Mouse (Mus musculus): ENCODE measurements around the gene Rbms1.

Rbms1 gene

DNA sequence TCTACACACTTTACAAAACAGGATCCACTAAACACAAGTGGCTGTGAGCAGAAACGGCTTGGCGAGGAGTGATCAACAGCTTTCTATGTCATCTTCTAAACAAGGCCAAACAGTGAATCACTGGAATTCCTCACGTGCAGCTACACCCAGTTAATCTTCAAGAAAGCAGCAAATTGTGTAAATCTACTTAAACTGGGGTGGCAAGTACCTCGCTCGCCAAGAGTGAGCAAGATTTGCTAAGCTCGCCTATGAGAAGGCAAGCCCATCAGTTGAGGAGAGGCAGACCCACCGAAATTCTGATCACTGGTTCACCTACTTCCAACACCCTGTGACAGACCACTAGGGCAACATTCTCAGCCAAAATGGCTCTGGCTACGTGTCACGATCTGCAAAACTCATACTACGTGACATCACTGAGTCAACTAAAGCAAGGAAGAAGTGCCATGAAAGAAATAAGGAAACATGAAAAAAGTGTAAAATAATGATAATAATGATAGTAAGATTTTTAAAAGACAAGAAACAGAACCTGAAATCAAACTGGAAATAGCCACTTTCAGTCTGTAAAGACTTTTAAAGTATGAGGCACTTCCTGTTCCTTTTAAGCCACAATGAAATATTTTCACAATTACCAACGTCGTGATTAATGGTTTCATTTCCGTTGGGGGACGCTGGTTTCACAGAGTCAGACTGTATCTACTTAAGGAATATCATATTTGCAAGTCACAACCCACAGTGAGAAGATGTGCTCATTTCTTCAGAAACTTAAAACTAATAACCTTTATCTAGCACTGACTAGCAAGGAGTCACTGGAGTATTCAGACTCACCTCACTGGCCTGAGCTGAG lies 85.2 kb downstream of the Rbms1 start:
- no peak for DNase-seq

DNA sequence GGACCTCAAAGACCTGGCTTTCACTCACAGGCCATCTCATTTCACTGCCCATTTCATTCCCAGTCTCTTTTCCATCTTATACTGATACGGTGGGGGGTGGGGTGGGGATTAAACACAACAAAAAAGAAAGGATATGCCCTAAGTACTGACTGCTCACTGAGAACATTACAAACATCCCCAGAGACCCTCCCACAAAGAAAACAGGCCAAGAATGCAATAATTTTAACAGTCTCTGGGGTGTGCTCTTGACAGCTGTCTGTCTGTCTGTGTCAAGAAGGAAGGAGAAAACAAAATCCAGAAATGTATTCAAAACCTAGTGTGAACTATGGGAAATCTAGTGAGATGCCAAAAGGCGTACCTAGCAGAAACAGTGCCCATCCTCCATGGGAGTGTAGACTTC lies 86.1 kb downstream of the Rbms1 start:
- DNase-seq = no peak

DNA sequence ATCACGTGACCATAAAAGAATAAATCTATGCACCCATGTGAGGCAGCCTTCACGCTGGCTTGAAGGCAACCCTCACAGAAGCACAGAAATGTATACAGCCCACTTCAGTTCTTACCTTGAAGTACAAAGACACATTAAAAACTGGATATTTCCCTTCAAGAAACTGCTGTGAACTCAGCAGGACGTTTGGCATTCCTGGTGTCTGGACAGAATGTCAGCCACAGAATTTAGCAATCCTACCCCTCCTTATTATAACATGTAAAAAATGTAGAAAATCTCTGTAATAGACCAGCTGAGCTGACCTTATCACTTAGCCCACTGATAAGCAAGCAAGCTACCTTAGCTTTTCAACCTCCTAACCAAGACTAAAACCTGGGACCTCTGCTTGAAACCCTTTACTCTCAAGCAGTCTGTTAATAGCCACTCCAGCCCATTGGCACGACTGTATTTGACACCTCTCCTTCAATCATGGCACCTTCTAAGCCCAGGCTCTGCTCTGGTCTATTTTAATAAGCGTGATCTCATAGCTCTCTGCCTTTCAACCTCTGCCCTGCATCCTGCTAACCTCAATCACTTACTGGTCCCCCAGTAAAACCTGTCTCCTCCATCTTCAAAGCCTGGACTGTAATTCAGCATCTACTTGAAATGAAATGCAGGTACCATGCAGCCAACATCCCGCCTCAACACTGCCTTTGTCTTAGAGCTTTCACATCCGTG lies 90.7 kb downstream of the Rbms1 start:
- no peak for DNase-seq

DNA sequence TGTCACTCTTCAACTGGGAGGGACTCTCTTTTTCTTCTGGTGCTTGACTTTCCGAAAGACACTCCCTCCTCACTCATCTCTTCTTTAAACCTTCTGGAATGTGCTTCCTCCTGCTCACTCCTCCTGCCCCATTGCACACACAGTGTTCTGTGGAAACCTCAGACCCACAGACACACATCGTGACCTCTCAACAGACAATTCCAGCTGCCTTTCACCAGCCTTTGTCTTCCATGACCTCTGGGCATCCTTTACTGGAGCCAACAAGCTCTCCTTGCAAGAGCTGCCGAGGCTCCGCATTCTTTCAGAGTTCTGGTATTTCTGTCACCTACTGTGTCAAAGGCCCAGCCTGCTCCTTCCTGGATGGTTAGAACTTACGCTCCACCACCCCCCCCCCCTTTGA lies 92.0 kb downstream of the Rbms1 start:
- no peak for DNase-seq

GRCm38 (mm10) chr2:60870450-60870849 lies 92.5 kb downstream of the Rbms1 start:
- DNase-seq = no peak

GRCm38 (mm10) chr2:60869001-60869743 lies 93.8 kb downstream of the Rbms1 start:
- DNase-seq = no peak

GRCm38 (mm10) chr2:60868060-60868662 lies 94.8 kb downstream of the Rbms1 start:
- no peak for DNase-seq

- no peak for DNase-seq
Measured at GRCm38 (mm10) chr2:60867304-60867703, 95.7 kb downstream of the Rbms1 start.

DNA sequence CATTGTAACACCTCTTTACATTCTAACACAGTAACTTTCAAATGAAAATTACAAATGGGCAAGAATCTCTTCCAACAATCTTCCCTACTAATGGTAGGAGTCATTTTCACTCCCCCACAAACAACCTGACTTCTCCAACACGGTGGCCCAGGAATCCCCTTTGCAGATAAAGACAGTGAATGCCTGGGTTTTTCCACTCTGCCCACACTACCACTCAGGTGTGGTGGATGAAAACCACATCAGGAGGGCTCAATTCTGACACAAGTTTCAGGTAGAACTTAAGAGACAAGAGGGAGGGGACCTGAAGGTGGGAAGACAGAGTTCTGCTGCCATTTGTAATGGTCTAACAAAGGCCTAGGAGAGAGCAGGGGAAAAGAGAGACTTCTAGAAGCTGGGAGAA lies 97.1 kb downstream of the Rbms1 start:
- DNase-seq = no peak

DNA sequence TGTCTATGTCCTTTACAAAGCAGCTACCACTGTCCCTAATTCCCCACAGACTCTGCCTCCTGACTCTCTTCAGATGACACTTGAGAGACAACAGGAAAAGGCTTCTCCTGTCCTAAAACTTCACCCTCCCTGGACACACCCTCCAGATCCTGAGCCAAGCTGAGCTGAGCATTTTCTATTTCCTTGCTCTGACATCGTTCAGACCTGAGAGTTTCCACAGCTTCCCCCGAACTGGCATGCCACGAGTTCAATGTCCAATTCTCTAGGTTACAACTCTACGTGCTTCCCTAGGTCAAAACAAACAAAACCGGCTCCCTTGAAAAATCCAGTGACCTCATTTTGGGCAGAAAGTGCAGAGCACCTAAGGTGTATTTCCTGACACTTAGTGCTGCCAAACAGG lies 98.0 kb downstream of the Rbms1 start:
- peak; percentile 56 for DNase-seq

GRCm38 (mm10) chr2:60864256-60864795 lies 98.7 kb downstream of the Rbms1 start:
- no peak for DNase-seq

DNA sequence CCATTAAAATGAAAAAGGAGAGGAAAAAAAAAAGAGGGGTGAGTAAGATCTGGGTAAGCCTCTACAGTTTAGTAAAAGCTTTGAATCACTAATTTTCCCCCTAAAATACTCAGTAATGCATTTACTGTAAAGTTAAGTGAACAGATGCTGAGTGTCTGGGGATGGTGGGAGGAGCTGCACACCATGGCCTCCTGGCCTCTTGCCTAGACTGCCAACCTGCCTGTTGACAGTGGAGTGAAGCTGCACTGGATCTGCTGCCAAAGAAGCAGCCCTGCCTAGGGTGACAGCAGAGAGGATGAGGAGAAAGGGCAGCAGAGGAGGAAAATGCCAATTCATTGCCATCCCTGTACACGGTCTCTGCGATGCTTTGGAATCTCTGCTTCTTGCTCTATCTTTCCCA lies 99.2 kb downstream of the Rbms1 start:
- DNase-seq = no peak

- DNase-seq = no peak
Measured at GRCm38 (mm10) chr2:60862913-60863711, 99.9 kb downstream of the Rbms1 start.

- DNase-seq = no peak
Measured at GRCm38 (mm10) chr2:60858116-60858515, 104.9 kb downstream of the Rbms1 start.

- DNase-seq = no peak
Measured at GRCm38 (mm10) chr2:60856097-60856496, 106.9 kb downstream of the Rbms1 start.

GRCm38 (mm10) chr2:60855006-60855405 lies 108.0 kb downstream of the Rbms1 start:
- DNase-seq = peak; percentile 69

DNA sequence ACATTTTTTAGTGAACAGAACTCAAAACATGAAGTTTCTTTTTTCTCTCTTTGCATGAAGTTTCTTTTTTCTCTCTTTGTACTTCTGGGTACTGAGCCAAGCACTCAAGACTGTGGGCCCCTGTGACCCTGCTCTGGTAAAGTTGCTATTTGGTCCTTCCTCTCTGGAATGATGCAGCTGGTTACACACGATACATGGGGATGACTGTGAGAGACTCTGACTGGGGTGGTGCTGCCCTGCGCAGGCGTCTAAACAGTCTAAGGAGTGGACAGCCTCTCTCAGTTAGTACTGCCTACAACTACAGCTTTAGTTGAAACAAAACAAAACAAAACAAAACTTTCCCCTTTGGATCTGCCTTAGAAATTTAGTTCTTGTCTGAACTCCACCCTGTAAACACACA lies 111.1 kb downstream of the Rbms1 start:
- DNase-seq = no peak

- DNase-seq = no peak
Measured at GRCm38 (mm10) chr2:60851057-60851718, 111.8 kb downstream of the Rbms1 start.

DNA sequence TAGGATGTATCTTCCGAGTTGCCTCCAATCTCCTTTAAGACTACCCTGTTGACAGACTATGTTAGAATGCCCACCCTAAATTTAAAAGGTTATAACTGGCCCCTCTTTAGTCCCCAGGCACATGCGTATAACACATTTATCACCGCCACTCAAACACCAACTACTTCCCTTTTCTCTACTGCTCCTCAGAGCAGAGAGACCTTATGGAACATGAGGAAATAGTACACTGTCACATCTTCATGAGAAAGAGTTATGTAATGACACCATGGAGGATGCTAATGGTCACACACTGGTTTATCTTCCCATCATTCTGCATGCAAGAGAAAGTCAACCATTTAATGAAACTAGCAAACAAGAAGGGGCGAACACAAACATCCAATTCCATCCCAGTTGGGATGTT lies 114.5 kb downstream of the Rbms1 start:
- no peak for DNase-seq

- no peak for DNase-seq
Measured at GRCm38 (mm10) chr2:60847984-60848383, 115.0 kb downstream of the Rbms1 start.

GRCm38 (mm10) chr2:60845316-60845894 lies 117.6 kb downstream of the Rbms1 start:
- DNase-seq = no peak
